Mouse (Mus musculus) CH12.LX (cell line): Measurements from ENCODE around the gene Cd99l2. TPM values are rescaled to one million over a fixed set of nuclear protein-coding genes. Genes with fewer than 3 reads are reported as not detected.

Experiments used
- DNase-seq: peaks from one replicate; pipeline ENCODE4 v3.0.0-alpha.2; 2013; ENCODE audit errors: extremely low read depth
- H3K27ac ChIP-seq: 2 replicates; pipeline ENCODE4 v1.5.1; 2012; ENCODE audit warnings: low read depth, mild to moderate bottlenecking, control low read depth, moderate library complexity; ENCODE audit not compliant: insufficient read depth
- H3K27me3 ChIP-seq: replicated peaks from 2 replicates; pipeline ENCODE3; 2012; ENCODE audit warnings: inconsistent platforms
- H3K36me3 ChIP-seq, 2 experiments: replicated peaks in 1 of 2; 2 replicates each; pipeline versions ENCODE3 to v1.6.1; 2012; ENCODE audit warnings: inconsistent platforms in 1 of 2, low read length in 1 of 2, mild to moderate bottlenecking in 1 of 2, mixed read lengths in 1 of 2, moderate library complexity in 1 of 2; ENCODE audit not compliant: control insufficient read depth in 1 of 2, insufficient read depth in 1 of 2
- H3K4me1 ChIP-seq, 2 experiments: 2 replicates each; pipeline ENCODE4 v1.6.1; 2012; ENCODE audit warnings: inconsistent platforms in 1 of 2, moderate library complexity in 1 of 2; ENCODE audit not compliant: insufficient read depth in 2 of 2, control insufficient read depth in 1 of 2
- H3K4me2 ChIP-seq: 2 replicates; pipeline ENCODE4 v1.6.1; 2012; ENCODE audit warnings: low read depth, mild to moderate bottlenecking, control low read depth; ENCODE audit not compliant: poor library complexity, insufficient read depth, severe bottlenecking
- H3K4me3 ChIP-seq, 3 experiments: fragments of 150-350 bp in 1 of 3; sonication (generic) in 1 of 3; replicated peaks in 1 of 3; 2 replicates each; pipeline versions ENCODE3 to v1.5.1; 2011 to 2012; ENCODE audit warnings: low read depth in 2 of 3, low read length in 2 of 3, mild to moderate bottlenecking in 2 of 3, moderate library complexity in 2 of 3, control low read depth in 1 of 3, improper control_type of control experiment in 1 of 3, inconsistent platforms in 1 of 3, mixed read lengths in 1 of 3; ENCODE audit not compliant: poor library complexity in 1 of 3
- H3K79me2 ChIP-seq: replicated peaks from 2 replicates; pipeline ENCODE4 v1.6.1; 2012; ENCODE audit warnings: mild to moderate bottlenecking, moderate library complexity; ENCODE audit not compliant: control insufficient read depth, poor library complexity, insufficient read depth, severe bottlenecking; ENCODE audit errors: extremely low read depth
- H3K9ac ChIP-seq: 2 replicates; pipeline ENCODE4 v1.6.1; 2012; ENCODE audit warnings: low read depth, mild to moderate bottlenecking, control low read depth, moderate library complexity; ENCODE audit not compliant: insufficient read depth
- H3K9me3 ChIP-seq: replicated peaks from 2 replicates; pipeline ENCODE3; 2012; ENCODE audit warnings: low read length, inconsistent platforms, mixed read lengths
- BHLHE40 ChIP-seq: IDR thresholded peaks from 2 replicates; pipeline ENCODE4 v1.6.1; 2011; ENCODE audit warnings: mild to moderate bottlenecking, low read depth, low read length, improper control_type of control experiment
- CHD1 ChIP-seq: IDR thresholded peaks from 2 replicates; pipeline ENCODE4 v1.6.1; 2012; ENCODE audit warnings: low read depth, low read length, improper control_type of control experiment, inconsistent platforms
- CHD2 ChIP-seq: IDR thresholded peaks from 2 replicates; pipeline ENCODE4 v1.6.1; 2011; ENCODE audit warnings: low read length, improper control_type of control experiment
- CTCF ChIP-seq, 2 experiments: IDR thresholded peaks in 1 of 2; conservative IDR thresholded peaks in 1 of 2; 2 replicates each; pipeline ENCODE4 v1.5.1; 2011 to 2012; ENCODE audit warnings: low read depth in 2 of 2, low read length in 2 of 2, improper control_type of control experiment in 1 of 2, inconsistent platforms in 1 of 2, mild to moderate bottlenecking in 1 of 2, moderate library complexity in 1 of 2
- EP300 ChIP-seq: IDR thresholded peaks from 2 replicates; pipeline ENCODE4 v1.6.1; 2011; ENCODE audit warnings: low read length, improper control_type of control experiment
- ETS1 ChIP-seq: conservative IDR thresholded peaks from 2 replicates; pipeline ENCODE4 v1.6.1; 2012; ENCODE audit warnings: low read depth, mild to moderate bottlenecking, inconsistent platforms, low read length, improper control_type of control experiment, moderate library complexity
- GABPA ChIP-seq: IDR thresholded peaks from 2 replicates; pipeline ENCODE4 v1.6.1; 2012; ENCODE audit warnings: low read depth, low read length, improper control_type of control experiment, inconsistent platforms; ENCODE audit not compliant: insufficient replicate concordance
- IRF4 ChIP-seq: IDR thresholded peaks from 2 replicates; pipeline ENCODE4 v1.6.1; 2014; ENCODE audit warnings: low read depth, mild to moderate bottlenecking, inconsistent platforms, low read length, improper control_type of control experiment
- JUN ChIP-seq: IDR thresholded peaks from 2 replicates; pipeline ENCODE4 v1.6.1; 2011; ENCODE audit warnings: low read depth, mild to moderate bottlenecking, low read length, improper control_type of control experiment, moderate library complexity; ENCODE audit not compliant: insufficient read depth
- KAT2A ChIP-seq: IDR thresholded peaks from 2 replicates; pipeline ENCODE4 v1.6.1; 2012; ENCODE audit warnings: low read length, improper control_type of control experiment, inconsistent platforms; ENCODE audit not compliant: insufficient replicate concordance
- MAFK ChIP-seq: IDR thresholded peaks from 2 replicates; pipeline ENCODE4 v1.6.1; 2011; ENCODE audit warnings: low read length, improper control_type of control experiment; ENCODE audit not compliant: insufficient replicate concordance
- MAZ ChIP-seq: IDR thresholded peaks from 2 replicates; pipeline ENCODE4 v1.6.1; 2012; ENCODE audit warnings: low read depth, mild to moderate bottlenecking, inconsistent platforms, low read length, improper control_type of control experiment, moderate library complexity
- MYC ChIP-seq: IDR thresholded peaks from 2 replicates; pipeline ENCODE4 v1.6.1; 2011; ENCODE audit warnings: low read depth, mild to moderate bottlenecking, improper control_type of control experiment, low read length
- NELFE ChIP-seq: IDR thresholded peaks from 2 replicates; pipeline ENCODE4 v1.6.1; 2011; ENCODE audit warnings: low read depth, low read length, improper control_type of control experiment
- PAX5 ChIP-seq: IDR thresholded peaks from 2 replicates; pipeline ENCODE4 v1.6.1; 2012; ENCODE audit warnings: low read length, inconsistent platforms, mixed read lengths
- RAD21 ChIP-seq: IDR thresholded peaks from 2 replicates; pipeline ENCODE4 v1.6.1; 2011; ENCODE audit warnings: low read depth, mild to moderate bottlenecking, low read length, improper control_type of control experiment, moderate library complexity
- SIN3A ChIP-seq: IDR thresholded peaks from 2 replicates; pipeline ENCODE4 v1.6.1; 2012; ENCODE audit warnings: low read length, improper control_type of control experiment, inconsistent platforms
- SMC3 ChIP-seq: IDR thresholded peaks from 2 replicates; pipeline ENCODE4 v1.6.1; 2011; ENCODE audit warnings: low read depth, low read length, improper control_type of control experiment
- TBP ChIP-seq: conservative IDR thresholded peaks from 2 replicates; pipeline ENCODE4 v1.6.1; 2011; ENCODE audit warnings: low read depth, low read length, improper control_type of control experiment
- TCF12 ChIP-seq: IDR thresholded peaks from 2 replicates; pipeline ENCODE4 v1.6.1; 2014; ENCODE audit warnings: low read depth, mild to moderate bottlenecking, inconsistent platforms, low read length, improper control_type of control experiment
- USF2 ChIP-seq: conservative IDR thresholded peaks from 2 replicates; pipeline ENCODE4 v1.6.1; 2011; ENCODE audit warnings: low read depth, low read length, improper control_type of control experiment
- ZKSCAN1 ChIP-seq: IDR thresholded peaks from 2 replicates; pipeline ENCODE4 v1.6.1; 2012; ENCODE audit warnings: low read depth, inconsistent platforms, low read length, improper control_type of control experiment, borderline replicate concordance
- ZNF384 ChIP-seq: IDR thresholded peaks from 2 replicates; pipeline ENCODE4 v1.6.1; 2012; ENCODE audit warnings: low read depth, low read length, improper control_type of control experiment, inconsistent platforms
- dilution Hi-C: fragments of 300-500 bp; cut with MboI; formaldehyde crosslinking; loops from 2 replicates; pipeline ENCODE4 v1.14.3; 2020; ENCODE audit warnings: low sequenced_read_pairs; ENCODE audit not compliant: extremely low pct_unique_long_range_greater_than_20kb, extremely low pct_ligation_motif_present
- in situ Hi-C: fragments of 300-500 bp; cut with MboI; formaldehyde crosslinking; loops from 3 replicates; pipeline ENCODE4 v1.14.3; 2019; ENCODE audit warnings: low sequenced_read_pairs, low pct_ligation_motif_present, low pct_unique_long_range_greater_than_20kb, mixed read lengths
- polyA plus RNA-seq: library from polyadenylated mRNA; unstranded; fragments of >175 nt; gene quantifications from 2 replicates; pipeline ENCODE4 v1.2.1, GENCODE M21; 2012; ENCODE audit warnings: low read depth; ENCODE audit not compliant: insufficient read length
- total RNA-seq, 2 experiments: library from RNA; depleted of rRNA; stranded (reverse); fragments of 300-350 nt in 1 of 2; fragments of >200 nt in 1 of 2; gene quantifications; 2 replicates each; pipeline ENCODE4 v1.2.3; 2012 to 2014

The Cd99l2 gene
- total RNA-seq (2012; rRNA removed) = 8.8 and 9.9 TPM in 2 replicates
- 10.4 and 11.0 TPM in 2 replicates for total RNA-seq (2014; rRNA removed)
- polyA plus RNA-seq = 13.7 and 14.5 TPM in 2 replicates

DNA sequence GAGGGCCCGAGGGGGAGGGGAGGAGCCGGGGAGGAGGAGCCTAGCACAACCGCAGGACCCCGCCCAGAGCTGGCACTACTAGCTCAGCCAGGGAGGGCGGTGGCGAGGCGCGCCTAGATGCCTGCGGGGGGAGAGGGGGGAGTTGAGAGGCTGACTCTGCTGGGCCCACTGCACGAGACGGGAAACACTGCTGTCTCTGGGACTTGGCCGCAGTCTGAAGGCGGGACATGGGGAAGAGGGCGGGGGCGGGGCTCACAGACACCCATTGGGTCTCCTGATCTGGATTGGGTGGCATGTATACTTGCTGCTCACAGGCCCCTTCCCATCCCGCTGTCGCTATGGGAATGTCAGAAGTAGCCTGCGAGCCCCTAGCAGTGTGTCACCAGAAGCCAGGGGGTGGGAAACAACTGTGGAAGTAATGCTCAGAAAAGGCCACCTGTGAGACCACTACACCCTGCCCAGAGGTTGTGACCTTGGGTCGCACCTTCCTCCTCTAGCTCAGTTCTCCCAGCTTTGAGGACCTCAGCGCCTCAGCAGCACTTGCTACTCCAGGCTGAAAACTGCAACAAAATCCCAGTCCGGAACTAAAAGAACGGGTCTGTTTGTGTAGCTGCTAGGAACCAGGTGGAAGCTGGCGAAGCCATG is at the start of gene Cd99l2:
Gene Cd99l2 (minus strand): TSS at position 216 of the 645 bp plus-strand sequence.
- dilution Hi-C loops = no loop called here
- peaks cover 4 to 29% of the 10 kb centered on the region in 2 experiments; a peak in 3 of 4 replicates for H3K4me1 ChIP-seq
- H3K27ac ChIP-seq = no peak within 1 kb of the TSS; the same call in 1 of the 2 replicates
- DNase-seq = peak; percentile 74
- H3K4me3 ChIP-seq = peak within 1 kb of the TSS; percentile 51 to 71 (median 55)
- peak; percentile 86 for TF ChIP-seq BHLHE40
- TF ChIP-seq CHD1 = no peak
- no peak for TF ChIP-seq TCF12
- TF ChIP-seq CTCF (conservative IDR thresholded peaks at IDR 0.05 in 1 of 2, IDR thresholded peaks at IDR 0.05 in 1 of 2; ENCODE audit: low read depth in 2 of 2, low read length in 2 of 2) = 0 out of 4 replicates have a peak, but pooled peaks of 1 of the 2 experiments have one; percentile 0
- no peak; the same call in 1 of the 2 replicates for TF ChIP-seq ETS1
- no peak for TF ChIP-seq EP300
- TF ChIP-seq PAX5 = no peak
- 0 out of 2 replicates have a peak, but pooled peaks have one; percentile 3 for TF ChIP-seq CHD2
- TF ChIP-seq SIN3A = no peak
- TF ChIP-seq ZNF384 = no peak
- TF ChIP-seq JUN = no peak
- no peak for TF ChIP-seq MAZ
- no peak for TF ChIP-seq MAFK
- TF ChIP-seq GABPA = no peak
- no peak for TF ChIP-seq SMC3
- no peak for TF ChIP-seq TBP
- no peak for TF ChIP-seq KAT2A
- no peak for TF ChIP-seq ZKSCAN1
- TF ChIP-seq USF2 = no peak
- TF ChIP-seq MYC = no peak
- no peak for TF ChIP-seq RAD21
- TF ChIP-seq IRF4 = 0 out of 2 replicates have a peak, but pooled peaks have one; percentile 8
- no peak for TF ChIP-seq NELFE
- in situ Hi-C loops = loop anchor here (10.0 kb wide), 1 partner anchor 68 kb away; no protein-coding TSS in a partner anchor
- no peaks in the 10 kb centered on the region for H3K36me3 ChIP-seq
- peak within 1 kb of the TSS; percentile 52 for H3K4me2 ChIP-seq
- no peaks in the 10 kb centered on the region for H3K9me3 ChIP-seq
- no peaks in the 10 kb centered on the region for H3K79me2 ChIP-seq
- no peaks in the 10 kb centered on the region for H3K27me3 ChIP-seq
- H3K9ac ChIP-seq = peak within 1 kb of the TSS; percentile 70
